Mouse (Mus musculus): ENCODE measurements around the gene Prps1l1.

The Prps1l1 gene

DNA sequence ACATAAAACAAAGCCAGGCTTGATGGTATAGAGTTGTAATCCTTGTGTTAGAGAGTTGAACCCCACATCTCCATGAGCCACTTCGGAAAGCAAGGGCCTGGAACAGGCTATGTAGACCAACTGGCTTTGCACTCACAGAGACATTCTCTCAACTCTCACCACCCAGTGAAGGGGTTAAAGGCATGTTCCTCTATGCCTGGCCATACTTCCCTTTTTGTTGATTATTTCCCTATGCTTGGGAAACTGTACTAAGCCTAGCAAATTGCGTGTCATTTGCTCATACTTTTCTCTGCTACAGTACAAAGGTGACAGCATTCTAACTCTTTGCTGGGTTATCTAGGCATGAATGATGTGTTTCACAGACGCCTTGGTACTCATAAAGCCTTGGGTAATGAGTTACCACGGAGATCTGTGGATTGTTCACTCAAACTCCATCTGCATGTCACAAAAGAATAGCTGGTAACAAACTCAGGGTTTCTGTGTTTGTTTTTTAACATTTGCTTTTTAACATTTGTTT, 41.4 kb downstream of the Prps1l1 start:
- no peak for DNase-seq (ENCODE audit: low read depth, low spot score)

DNA sequence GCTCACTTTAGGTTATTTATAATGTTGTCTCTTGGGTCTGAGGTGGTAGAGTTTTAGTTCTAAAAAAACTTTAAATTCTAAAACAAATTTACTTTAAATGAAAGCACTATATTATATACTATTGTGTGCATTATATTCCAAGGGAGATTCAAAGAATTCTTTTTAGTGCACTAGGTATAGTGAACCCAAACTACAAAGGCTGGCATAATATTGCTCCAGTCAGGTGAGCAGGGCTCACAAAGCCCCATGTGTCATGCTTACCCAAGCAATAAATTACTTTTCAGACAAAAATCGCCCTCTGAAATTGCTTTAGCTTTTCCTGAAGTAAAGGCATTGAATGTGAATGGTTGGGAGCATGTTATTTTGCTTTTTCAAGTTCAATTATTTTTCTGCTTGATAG, 43.0 kb downstream of the Prps1l1 start:
- DNase-seq (ENCODE audit: low read depth, low spot score) = no peak

Measured in ES-CJ7 (cell line).